Mouse (Mus musculus) regulatory T cell (primary cell): ENCODE measurements around the gene Hist1h4j.

Experiments
- in situ Hi-C: fragments of 300-600 bp; cut with MboI, MseI; formaldehyde crosslinking; loops from one replicate; pipeline ENCODE4 v1.15.1; 2025; ENCODE audit warnings: high pct_unique_total_duplicates

Hist1h4j gene

GRCm38 (mm10) chr13:21734906-21735767 is at the start of gene Hist1h4j:
Hist1h4j (plus strand) TSS chr13:21735064.
- in situ Hi-C loops, result loop anchor here (5.0 kb wide), 1 partner anchor 57 kb away; no protein-coding TSS in a partner anchor

- in situ Hi-C loops, result no loop called here
Observed at GRCm38 (mm10) chr13:21697811-21698210, 37.1 kb upstream of the Hist1h4j start, which contains the start of gene Olfr1359. Olfr1359 (plus strand) TSS chr13:21698111.

DNA sequence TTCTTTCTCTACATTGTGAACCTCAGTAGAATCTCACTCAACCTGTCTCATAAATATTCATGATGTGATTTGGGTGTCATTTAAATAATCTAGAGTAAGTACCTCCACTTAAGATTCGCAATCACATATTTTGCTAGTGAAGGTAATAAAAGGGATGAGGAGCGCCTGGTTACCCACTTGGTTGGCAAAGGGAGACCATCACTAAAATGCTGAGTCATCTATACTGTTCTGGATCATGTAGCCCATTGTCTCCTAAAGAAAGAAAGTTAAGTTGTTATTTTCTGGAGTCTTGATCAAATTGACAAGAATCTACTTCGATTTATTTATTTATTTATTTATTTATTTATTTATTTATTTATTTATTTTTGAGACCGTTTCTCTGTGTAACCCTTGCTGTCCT is 28.2 kb upstream of the Hist1h4j start:
- in situ Hi-C loops, result loop anchor here (10.0 kb wide), 1 partner anchor 502 kb away; no protein-coding TSS in a partner anchor

DNA sequence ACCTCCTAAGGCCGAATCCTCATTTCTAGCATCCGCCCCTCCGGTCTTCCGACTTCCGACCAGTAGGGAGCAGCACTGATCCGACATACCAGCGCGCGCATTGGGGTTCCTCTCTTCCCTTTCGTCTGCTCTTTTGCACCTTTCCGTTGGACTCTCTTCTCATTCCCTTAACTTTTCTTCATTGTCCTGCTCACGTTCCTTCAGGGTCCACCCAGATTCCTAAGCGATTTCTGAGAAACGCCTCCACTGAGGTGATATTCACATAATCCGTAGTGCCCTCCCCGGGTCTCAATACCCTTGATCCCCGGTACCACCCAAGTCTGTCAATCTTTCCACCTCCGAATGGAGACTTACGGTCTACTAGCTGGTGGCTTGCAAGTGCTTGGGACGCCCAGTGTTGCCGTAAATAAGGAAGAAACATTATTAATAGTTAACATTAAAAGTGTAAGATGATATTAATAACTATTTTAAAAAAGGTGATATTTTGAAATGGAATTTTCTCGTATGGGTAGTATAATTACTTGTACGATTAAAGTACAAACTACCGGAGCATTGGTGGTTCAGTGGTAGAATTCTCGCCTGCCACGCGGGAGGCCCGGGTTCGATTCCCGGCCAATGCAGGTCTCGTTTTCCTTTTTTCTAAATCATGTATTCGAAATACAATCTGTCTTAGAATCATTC is 24.7 kb upstream of the Hist1h4j start:
- in situ Hi-C loops, result loop anchor here (5.0 to 10.0 kb wide), 3 partner anchors 545 to 1822 kb away; partner anchors contain the start of genes Abt1, Hist1h2af and Hist1h4h

DNA sequence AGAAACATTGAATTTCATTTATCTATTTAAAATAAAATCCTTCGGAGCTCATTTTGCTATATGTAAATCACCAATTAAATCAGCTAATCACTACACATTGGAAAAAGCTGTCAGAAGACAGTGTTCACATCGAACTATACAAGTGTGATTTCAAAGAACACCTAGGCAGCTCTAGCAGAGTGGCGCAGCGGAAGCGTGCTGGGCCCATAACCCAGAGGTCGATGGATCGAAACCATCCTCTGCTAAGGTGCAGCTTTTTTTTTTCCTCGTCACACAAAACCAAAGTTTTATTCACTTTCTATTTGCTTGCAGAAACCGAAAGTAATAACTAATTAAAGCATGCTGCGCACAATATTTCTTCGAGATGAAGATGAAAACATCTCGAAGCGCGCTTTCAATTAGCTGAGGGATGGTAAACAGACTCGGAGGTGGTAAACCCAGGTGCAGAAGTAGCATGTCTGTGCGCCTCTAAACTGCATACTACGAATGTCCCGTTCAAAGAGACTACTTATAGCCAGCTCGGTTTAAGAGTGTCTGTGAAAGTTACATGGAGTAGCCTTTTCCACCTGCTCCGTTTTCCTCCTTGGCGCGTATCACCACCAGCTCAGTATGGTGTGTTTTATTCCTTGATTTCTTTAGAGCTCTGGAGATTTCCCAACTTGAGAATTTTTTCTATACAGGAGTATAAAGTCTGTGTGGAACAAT is 23.9 kb upstream of the Hist1h4j start:
- in situ Hi-C loops, result loop anchor here (5.0 to 10.0 kb wide), 3 partner anchors 546 to 1821 kb away; partner anchors contain the start of genes Abt1, Hist1h2af and Hist1h4h

DNA sequence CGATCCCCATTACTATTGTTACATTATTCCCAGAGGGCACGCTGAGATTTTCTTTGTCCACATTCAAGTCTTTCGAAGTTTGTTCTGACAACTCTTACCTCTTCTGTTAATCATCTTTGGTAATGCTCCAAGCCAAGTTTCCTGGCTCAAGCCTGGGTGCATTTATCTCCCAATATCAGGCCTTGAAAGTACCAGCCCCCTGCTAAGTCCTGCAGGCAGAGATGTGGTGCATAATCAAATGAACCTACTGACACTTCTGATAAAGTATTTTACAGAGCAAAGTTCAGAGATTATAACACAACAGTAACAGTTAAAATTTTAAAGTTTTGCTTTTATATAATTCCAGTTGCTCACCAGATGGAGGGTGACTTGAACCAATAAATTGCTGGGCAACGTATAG is 23.2 kb upstream of the Hist1h4j start:
- in situ Hi-C loops, result loop anchor here (5.0 to 10.0 kb wide), 3 partner anchors 547 to 1821 kb away; partner anchors contain the start of genes Abt1, Hist1h2af and Hist1h4h

GRCm38 (mm10) chr13:21714725-21715124 is 20.1 kb upstream of the Hist1h4j start:
- in situ Hi-C loops, result loop anchor here (5.0 to 10.0 kb wide), 5 partner anchors 38 to 1968 kb away; partner anchors contain the start of genes Abt1, Hist1h2ac, Hist1h2af and Hist1h2ak

DNA sequence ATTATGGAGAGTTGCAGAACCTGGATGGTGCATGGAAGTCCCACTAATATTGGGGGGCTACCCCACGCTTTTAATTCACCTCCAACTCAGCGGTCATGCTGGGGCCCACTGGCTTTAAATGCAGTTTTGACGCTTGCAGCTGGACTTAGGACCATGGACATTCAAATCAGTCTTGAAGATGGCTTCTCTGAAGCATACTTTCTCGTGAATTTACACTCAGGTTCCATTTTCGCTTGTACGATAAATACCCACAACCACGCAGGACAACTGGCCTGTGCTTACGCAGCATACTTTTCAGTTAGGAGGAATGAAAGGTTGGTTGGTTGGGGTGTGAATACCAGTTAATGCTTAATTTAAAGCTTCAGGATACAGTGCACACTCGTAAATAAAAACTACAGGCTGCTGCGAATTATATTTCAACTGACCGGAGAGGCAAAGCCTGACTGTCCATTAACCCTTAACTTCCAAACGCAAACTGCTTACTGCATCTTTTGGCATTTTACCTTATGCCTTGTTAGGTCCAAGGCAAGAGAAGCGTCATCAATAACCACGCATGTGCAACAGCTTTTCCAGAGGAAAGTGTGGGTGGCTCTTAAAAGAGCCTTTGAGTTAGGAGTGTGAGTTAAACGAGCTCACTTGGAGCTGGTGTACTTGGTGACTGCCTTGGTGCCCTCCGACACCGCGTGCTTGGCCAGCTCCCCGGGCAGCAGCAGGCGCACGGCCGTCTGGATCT is 19.6 kb upstream of the Hist1h4j start:
- in situ Hi-C loops, result loop anchor here (5.0 to 10.0 kb wide), 4 partner anchors 37 to 1967 kb away; partner anchors contain the start of genes Abt1, Hist1h2ac, Hist1h2ak and Hist1h2bc

- in situ Hi-C loops, result loop anchor here (5.0 to 10.0 kb wide), 4 partner anchors 36 to 1966 kb away; partner anchors contain the start of genes Abt1, Hist1h2ac, Hist1h2ak and Hist1h2bc
Observed at GRCm38 (mm10) chr13:21715864-21716539, 18.9 kb upstream of the Hist1h4j start, which contains the start of the genes Hist1h2bl and Hist1h2ai. Hist1h2bl (minus strand) TSS chr13:21716143. Hist1h2ai (plus strand) TSS chr13:21716422.

- in situ Hi-C loops, result loop anchor here (5.0 to 10.0 kb wide), 4 partner anchors 36 to 1966 kb away; partner anchors contain the start of genes Abt1, Hist1h2ac, Hist1h2ak and Hist1h2bc
Observed at GRCm38 (mm10) chr13:21716540-21717391, 18.1 kb upstream of the Hist1h4j start.

DNA sequence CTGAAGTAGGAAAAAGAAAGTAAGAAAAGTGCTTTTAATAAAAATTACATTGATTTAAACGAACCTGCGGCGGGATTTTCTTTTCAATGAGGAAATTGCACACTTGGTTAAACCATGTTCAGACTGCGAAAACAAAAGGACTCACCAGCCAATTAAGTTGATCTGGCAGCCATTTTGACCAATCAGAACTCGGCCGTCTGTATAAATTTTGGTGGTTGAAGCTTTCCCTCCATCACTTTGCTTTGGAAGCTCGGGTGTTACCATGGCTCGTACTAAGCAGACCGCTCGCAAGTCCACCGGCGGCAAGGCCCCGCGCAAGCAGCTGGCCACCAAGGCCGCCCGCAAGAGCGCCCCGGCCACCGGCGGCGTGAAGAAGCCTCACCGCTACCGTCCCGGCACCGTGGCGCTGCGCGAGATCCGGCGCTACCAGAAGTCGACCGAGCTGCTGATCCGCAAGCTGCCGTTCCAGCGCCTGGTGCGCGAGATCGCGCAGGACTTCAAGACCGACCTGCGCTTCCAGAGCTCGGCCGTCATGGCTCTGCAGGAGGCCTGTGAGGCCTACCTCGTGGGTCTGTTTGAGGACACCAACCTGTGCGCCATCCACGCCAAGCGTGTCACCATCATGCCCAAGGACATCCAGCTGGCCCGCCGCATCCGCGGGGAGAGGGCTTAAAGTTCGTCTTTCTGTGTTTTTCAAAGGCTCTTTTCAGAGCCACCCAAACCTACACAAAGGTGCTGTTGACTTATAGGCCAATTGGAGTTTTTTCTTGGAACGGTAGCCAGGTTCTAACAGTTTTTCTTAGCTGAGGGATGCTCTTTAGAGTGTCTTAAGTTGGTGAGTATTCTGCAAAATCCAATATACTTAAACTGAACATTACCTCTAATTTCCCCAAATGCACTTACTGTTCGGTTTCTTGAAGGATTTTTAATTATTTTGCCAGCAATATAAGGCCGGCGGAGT is 17.2 kb upstream of the Hist1h4j start, which contains the start of gene Hist1h3h:
Gene Hist1h3h, plus strand, starts transcription at position 263 of the 961 bp plus-strand sequence.
- in situ Hi-C loops, result loop anchor here (5.0 to 10.0 kb wide), 4 partner anchors 35 to 1965 kb away; partner anchors contain the start of genes Abt1, Hist1h2ac, Hist1h2ak and Hist1h2bc

GRCm38 (mm10) chr13:21718381-21719080 is 16.3 kb upstream of the Hist1h4j start:
- in situ Hi-C loops, result loop anchor here (5.0 to 10.0 kb wide), 4 partner anchors 34 to 1964 kb away; partner anchors contain the start of genes Abt1, Hist1h2ac, Hist1h2ak and Hist1h2bc

DNA sequence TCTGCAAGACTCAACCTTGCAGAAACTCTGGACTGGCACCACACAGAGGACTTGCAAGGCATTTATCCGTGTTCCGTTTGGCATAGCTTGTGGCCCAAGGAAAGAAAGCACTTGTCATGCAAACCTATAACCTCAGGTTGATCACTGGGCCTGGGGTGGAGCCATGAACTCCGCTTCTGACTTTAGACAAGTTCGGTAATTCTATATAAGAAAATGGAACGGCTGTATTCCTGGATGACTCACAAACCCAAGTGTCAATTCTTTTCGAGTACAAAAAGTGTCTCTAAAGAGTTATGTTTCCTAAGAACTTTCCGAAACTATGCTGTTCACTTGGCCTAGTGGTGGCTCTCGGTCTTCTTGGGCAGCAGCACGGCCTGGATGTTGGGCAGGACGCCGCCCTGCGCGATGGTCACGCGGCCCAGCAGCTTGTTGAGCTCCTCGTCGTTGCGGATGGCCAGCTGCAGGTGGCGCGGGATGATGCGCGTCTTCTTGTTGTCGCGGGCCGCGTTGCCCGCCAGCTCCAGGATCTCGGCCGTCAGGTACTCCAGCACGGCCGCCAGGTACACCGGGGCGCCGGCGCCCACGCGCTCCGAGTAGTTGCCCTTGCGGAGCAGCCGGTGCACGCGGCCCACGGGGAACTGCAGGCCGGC is 13.6 kb upstream of the Hist1h4j start:
- in situ Hi-C loops, result loop anchor here (5.0 kb wide), 2 partner anchors 316 to 1851 kb away; partner anchors contain the start of genes Hist1h2ad, Hist1h2ae, Hist1h2ah and Hist1h2bf

GRCm38 (mm10) chr13:21721757-21722372 is 13.0 kb upstream of the Hist1h4j start, which contains the start of gene Hist1h2bm:
Hist1h2bm (plus strand) TSS chr13:21722044.
- in situ Hi-C loops, result loop anchor here (5.0 kb wide), 2 partner anchors 315 to 1850 kb away; partner anchors contain the start of genes Hist1h2ad, Hist1h2ae, Hist1h2ah and Hist1h2bf

GRCm38 (mm10) chr13:21722373-21722925 is 12.4 kb upstream of the Hist1h4j start:
- in situ Hi-C loops, result loop anchor here (5.0 kb wide), 2 partner anchors 315 to 1850 kb away; partner anchors contain the start of genes Hist1h2ad, Hist1h2ae, Hist1h2ah and Hist1h2bf
